Mouse (Mus musculus): ENCODE measurements around the gene Rbm33. TPM values are rescaled to one million over a fixed set of nuclear protein-coding genes. Genes with fewer than 3 reads are reported as not detected.

Gene Rbm33
- total RNA-seq, 2 experiments from 2014 or later, result 46.8 to 52.7 TPM

- DNase-seq, result no peak
These were observed 146.0 kb downstream of the Rbm33 start for GRCm38 (mm10) chr5:28462741-28463590.

GRCm38 (mm10) chr5:28463656-28464055 is 146.7 kb downstream of the Rbm33 start:
- DNase-seq, result no peak

- DNase-seq, result peak; percentile 62
These were observed 147.6 kb downstream of the Rbm33 start for GRCm38 (mm10) chr5:28464361-28465098.

- DNase-seq, result peak; percentile 76
These were observed 148.1 kb downstream of the Rbm33 start for GRCm38 (mm10) chr5:28465099-28465406.

- DNase-seq, result no peak
These were observed 148.6 kb downstream of the Rbm33 start for GRCm38 (mm10) chr5:28465526-28465925.

- no peak for DNase-seq
These were observed 149.4 kb downstream of the Rbm33 start for GRCm38 (mm10) chr5:28466351-28466750.

GRCm38 (mm10) chr5:28466760-28467306 is 149.9 kb downstream of the Rbm33 start, which contains the start of gene Shh:
Shh (minus strand) TSS chr5:28467256.
- no peak for DNase-seq

Other genes with a start within 250 kb of the Rbm33 start
- gene Insig1, start 245.8 kb upstream of the Rbm33 start, total RNA-seq (2021), result 10 to 100 TPM; 67.2 to 71.2 TPM
- gene En2, start 151.4 kb upstream of the Rbm33 start, total RNA-seq (2021), result not detected
- gene Cnpy1, start 71.3 kb upstream of the Rbm33 start, total RNA-seq (2021), result under 1 TPM; 0.09 to 0.15 TPM
- gene Shh, start 150.1 kb downstream of the Rbm33 start, total RNA-seq (2021), result 10 to 100 TPM; 16.4 to 17.5 TPM

All from adrenal gland, postnatal 10 days (tissue).